9 mouse cellular contexts compared by ENCODE assay signal in genomic region chr11:100281596-100282544, GRCm38 (mm10). TPM values are rescaled to one million over a fixed set of nuclear protein-coding genes. Genes with fewer than 3 reads are reported as not detected.
DNase-seq lines count a peak whose midpoint lies in the region; ATAC-seq and TF ChIP-seq lines count a peak whose summit lies in the region.
"Had no signal": no experiment of that assay in that cellular context is flagged by ENCODE, and none has a peak within 500 bp of the region (broad histone marks: within the 10 kb centered on the region; RNA-seq: fewer than 3 reads in every experiment).

No protein-coding gene starts in this region.

- peak; percentile 73 for ATAC-seq in forebrain, embryonic 16.5 days
- peak; percentile 72 for ATAC-seq in hindbrain, postnatal 0 days
- peak; percentile 69 for ATAC-seq in megakaryocyte-erythroid progenitor cell, adult 5-6 weeks (replicated peaks; ENCODE audit: low FRiP score, low TSS enrichment, poor library complexity, severe bottlenecking)

- no peaks in the 10 kb centered on the region for H3K4me1 ChIP-seq in forebrain, embryonic 16.5 days (replicated peaks; ENCODE audit: control insufficient read depth, insufficient read depth, low read length)
- H3K4me1 ChIP-seq in hindbrain, postnatal 0 days (ENCODE audit: insufficient read depth, low read length): no peaks in the 10 kb centered on the region

- H3K27me3 ChIP-seq in forebrain, embryonic 16.5 days (replicated peaks; ENCODE audit: control insufficient read depth, insufficient read depth, low read length): no peaks in the 10 kb centered on the region
- H3K27me3 ChIP-seq in hindbrain, postnatal 0 days (ENCODE audit: insufficient read depth, low read length): no peaks in the 10 kb centered on the region

- no peaks in the 10 kb centered on the region for H3K36me3 ChIP-seq in forebrain, embryonic 16.5 days (ENCODE audit: control insufficient read depth, insufficient read depth)
- no peaks in the 10 kb centered on the region for H3K36me3 ChIP-seq in hindbrain, postnatal 0 days (ENCODE audit: insufficient read depth, low read length)

- H3K9me3 ChIP-seq in forebrain, embryonic 16.5 days (ENCODE audit: control insufficient read depth, low read length): no peaks in the 10 kb centered on the region
- H3K9me3 ChIP-seq in hindbrain, postnatal 0 days (ENCODE audit: low read length): no peaks in the 10 kb centered on the region

- peak; percentile 97 for TF ChIP-seq CTCF in hindbrain, postnatal 0 days (IDR thresholded peaks at IDR 0.05; ENCODE audit: low read depth)

- H3K4me2 ChIP-seq in forebrain, embryonic 16.5 days (ENCODE audit: low read length): no peak overlapping the region
- no peak overlapping the region for H3K4me2 ChIP-seq in hindbrain, postnatal 0 days (ENCODE audit: low read depth, low read length)

- H3K9ac ChIP-seq in forebrain, embryonic 16.5 days (replicated peaks; ENCODE audit: low read depth, low read length): no peak overlapping the region
- H3K9ac ChIP-seq in hindbrain, postnatal 0 days (replicated peaks; ENCODE audit: low read length): no peak overlapping the region

- no peak overlapping the region for H3K4me3 ChIP-seq in forebrain, embryonic 16.5 days (replicated peaks; ENCODE audit: low read length)
- H3K4me3 ChIP-seq in hindbrain, postnatal 0 days (ENCODE audit: low read length): no peak overlapping the region

- DNase-seq in NIH3T3 (ENCODE audit: low read depth): peak; percentile 93
- peak; percentile 41 for DNase-seq in cerebellum, adult 11-12 months
- peak; percentile 94 for DNase-seq in hindbrain, postnatal 0 days (ENCODE audit: low spot score)
- DNase-seq in left cerebral cortex, adult 11 months (ENCODE audit: low spot score): peak; percentile 73
- DNase-seq in right cerebral cortex, postnatal 14 days: peak; percentile 92
- DNase-seq in urinary bladder, postnatal 4 days (ENCODE audit: low spot score in 2 of 2): peak; percentile 59 to 88

- WGBS in forebrain, embryonic 16.5 days: 20% methylated on average over 11 of the region's 11 CpGs
- WGBS in hindbrain, postnatal 0 days: 24% methylated on average over 11 of the region's 11 CpGs

- no peak overlapping the region for H3K27ac ChIP-seq in forebrain, embryonic 16.5 days (ENCODE audit: low read length)
- no peak overlapping the region for H3K27ac ChIP-seq in hindbrain, postnatal 0 days
- H3K27ac ChIP-seq: macrophage had no signal

RNA-seq across cellular contexts. Expression of gene Krt42, which starts 12.2 kb away (rescaled TPM):
- polyA plus RNA-seq in forebrain, embryonic 16.5 days (2015; fragmentation: Nextera tagmentation; extraction: Ambion mirVana): not detected in 2 replicates
- total RNA-seq in hindbrain, postnatal 0 days (2014; rRNA removed): not detected in 2 replicates
- 0.23 TPM in 1 of 2 replicates, not detected in the other for polyA plus RNA-seq in hindbrain, postnatal 0 days (2015; fragmentation: Nextera tagmentation; extraction: Ambion mirVana)
- not detected in 2 replicates for total RNA-seq in megakaryocyte-erythroid progenitor cell, adult 5-6 weeks (2014; fragmentation: Nextera tagmentation)
- not detected in 2 replicates for total RNA-seq in megakaryocyte-erythroid progenitor cell, adult 5-6 weeks (2017)
- polyA plus RNA-seq: macrophage had no signal

RNA-seq across cellular contexts. Expression of gene Krt17, which starts 21.0 kb away (rescaled TPM):
- polyA plus RNA-seq in forebrain, embryonic 16.5 days (2015; fragmentation: Nextera tagmentation; extraction: Ambion mirVana): 0.27 and 0.62 TPM in 2 replicates
- total RNA-seq in hindbrain, postnatal 0 days (2014; rRNA removed): 0.40 and 1.0 TPM in 2 replicates
- polyA plus RNA-seq in hindbrain, postnatal 0 days (2015; fragmentation: Nextera tagmentation; extraction: Ambion mirVana): 1.1 and 1.2 TPM in 2 replicates
- total RNA-seq in megakaryocyte-erythroid progenitor cell, adult 5-6 weeks (2014; fragmentation: Nextera tagmentation): not detected in 2 replicates
- not detected in 2 replicates for total RNA-seq in megakaryocyte-erythroid progenitor cell, adult 5-6 weeks (2017)
- polyA plus RNA-seq: macrophage had no signal

RNA-seq across cellular contexts. Expression of gene Krt16, which starts 33.2 kb away (rescaled TPM):
- not detected in 2 replicates for polyA plus RNA-seq in forebrain, embryonic 16.5 days (2015; fragmentation: Nextera tagmentation; extraction: Ambion mirVana)
- not detected in 2 replicates for total RNA-seq in hindbrain, postnatal 0 days (2014; rRNA removed)
- not detected in 2 replicates for polyA plus RNA-seq in hindbrain, postnatal 0 days (2015; fragmentation: Nextera tagmentation; extraction: Ambion mirVana)
- total RNA-seq in megakaryocyte-erythroid progenitor cell, adult 5-6 weeks (2014; fragmentation: Nextera tagmentation): not detected in 2 replicates
- total RNA-seq in megakaryocyte-erythroid progenitor cell, adult 5-6 weeks (2017): not detected in 2 replicates
- polyA plus RNA-seq: macrophage had no signal

RNA-seq across cellular contexts. Expression of gene Eif1, which starts 37.8 kb away (rescaled TPM):
- polyA plus RNA-seq in forebrain, embryonic 16.5 days (2015; fragmentation: Nextera tagmentation; extraction: Ambion mirVana): 1,243 and 1,295 TPM in 2 replicates
- total RNA-seq in hindbrain, postnatal 0 days (2014; rRNA removed): 74.1 and 76.5 TPM in 2 replicates
- 1,309 and 1,318 TPM in 2 replicates for polyA plus RNA-seq in hindbrain, postnatal 0 days (2015; fragmentation: Nextera tagmentation; extraction: Ambion mirVana)
- 1,051 and 1,260 TPM in 2 replicates for total RNA-seq in megakaryocyte-erythroid progenitor cell, adult 5-6 weeks (2014; fragmentation: Nextera tagmentation)
- 170 and 204 TPM in 2 replicates for total RNA-seq in megakaryocyte-erythroid progenitor cell, adult 5-6 weeks (2017)

RNA-seq across cellular contexts. Expression of gene Gast, which starts 52.3 kb away (rescaled TPM):
- polyA plus RNA-seq in forebrain, embryonic 16.5 days (2015; fragmentation: Nextera tagmentation; extraction: Ambion mirVana): not detected in 2 replicates
- not detected in 2 replicates for total RNA-seq in hindbrain, postnatal 0 days (2014; rRNA removed)
- 0.45 and 0.73 TPM in 2 replicates for polyA plus RNA-seq in hindbrain, postnatal 0 days (2015; fragmentation: Nextera tagmentation; extraction: Ambion mirVana)
- total RNA-seq in megakaryocyte-erythroid progenitor cell, adult 5-6 weeks (2014; fragmentation: Nextera tagmentation): not detected in 2 replicates
- total RNA-seq in megakaryocyte-erythroid progenitor cell, adult 5-6 weeks (2017): not detected in 2 replicates
- polyA plus RNA-seq: macrophage had no signal

Comparison
In these comparisons a context has a peak if more than half of its experiments do, and no peak if none do; other contexts are left out.
1. DNase-seq: peak in every context shown above with its lines; median percentile 94 in hindbrain, postnatal 0 days; 93 in NIH3T3; 92 in right cerebral cortex, postnatal 14 days; 74 in urinary bladder, postnatal 4 days; 73 in left cerebral cortex, adult 11 months; 41 in cerebellum, adult 11-12 months.